Mouse (Mus musculus) CD4-positive, CD25-positive, alpha-beta regulatory T cell, adult 2 months (primary cell): ENCODE data around the gene Fxyd4.

Experiments
- DNase-seq: peaks from one replicate; pipeline ENCODE4 v3.0.0-alpha.2; 2012; ENCODE audit warnings: low read depth, low spot score

The Fxyd4 gene

GRCm38 (mm10) chr6:117891369-117892160 lies 45.9 kb downstream of the Fxyd4 start:
- peak; percentile 70 for DNase-seq

GRCm38 (mm10) chr6:117890257-117890656 lies 47.2 kb downstream of the Fxyd4 start:
- DNase-seq, result peak; percentile 88

GRCm38 (mm10) chr6:117888642-117889096 lies 48.8 kb downstream of the Fxyd4 start:
- no peak for DNase-seq

GRCm38 (mm10) chr6:117888032-117888431 lies 49.5 kb downstream of the Fxyd4 start:
- no peak for DNase-seq

- DNase-seq, result no peak
Observed at GRCm38 (mm10) chr6:117885943-117886342, 51.5 kb downstream of the Fxyd4 start.
